Mouse (Mus musculus): ENCODE results near the gene Agfg1.
"Not testable (repeated sequence)": the region's sequence is repeated elsewhere in the genome, so short reads cannot be mapped to it uniquely, and the experiment has no call there.

- not testable (repeated sequence) for TF ChIP-seq CTCF (IDR thresholded peaks at IDR 0.05; ENCODE audit: low read depth); EP300 (optimal IDR thresholded peaks at IDR 0.05)
These were observed 104.0 kb downstream of the Agfg1 start, which contains the start of gene A030003K21Rik for GRCm38 (mm10) chr1:82943295-82943694.
